Mouse (Mus musculus) limb, embryonic 13.5 days (tissue): Measurements from ENCODE around the gene Gpbp1. TPM values are rescaled to one million over a fixed set of nuclear protein-coding genes. Genes with fewer than 3 reads are reported as not detected.

Experiments
- ATAC-seq: fragments of 200-750 bp; cut with Nextera tagmentation; 2 replicates; pipeline ENCODE4 v1.8.0; 2017; ENCODE audit warnings: low read depth, moderate number of reproducible peaks, moderate TSS enrichment; ENCODE audit not compliant: low FRiP score
- H3K27ac ChIP-seq: fragments of 300-500 bp; sonication (generic); 2 replicates; pipeline ENCODE4 v1.5.1; 2015; ENCODE audit warnings: inconsistent platforms, mild to moderate bottlenecking, moderate library complexity
- H3K27me3 ChIP-seq: fragments of 300-500 bp; sonication (generic); 2 replicates; pipeline ENCODE4 v1.6.1; 2015; ENCODE audit warnings: mild to moderate bottlenecking, inconsistent platforms
- H3K36me3 ChIP-seq: fragments of 300-500 bp; sonication (generic); 2 replicates; pipeline ENCODE4 v1.6.1; 2015; ENCODE audit warnings: inconsistent platforms, mild to moderate bottlenecking, moderate library complexity
- H3K4me1 ChIP-seq: fragments of 300-500 bp; sonication (generic); 2 replicates; pipeline ENCODE4 v1.6.1; 2015; ENCODE audit warnings: inconsistent platforms
- H3K4me2 ChIP-seq: fragments of 300-500 bp; sonication (generic); replicated peaks from 2 replicates; pipeline ENCODE4 v1.6.1; 2015; ENCODE audit warnings: inconsistent platforms, mild to moderate bottlenecking, moderate library complexity
- H3K4me3 ChIP-seq: fragments of 300-500 bp; sonication (generic); 2 replicates; pipeline ENCODE4 v1.5.1; 2015; ENCODE audit warnings: moderate library complexity, mild to moderate bottlenecking, inconsistent platforms
- H3K9ac ChIP-seq: fragments of 300-500 bp; sonication (generic); 2 replicates; pipeline ENCODE4 v1.6.1; 2015; ENCODE audit warnings: mild to moderate bottlenecking, inconsistent platforms
- H3K9me3 ChIP-seq: fragments of 300-500 bp; sonication (generic); 2 replicates; pipeline ENCODE4 v1.6.1; 2016; ENCODE audit warnings: inconsistent platforms
- WGBS: fragments of 180-500 bp; shearing (Covaris S2); methylation state at CpG from one replicate; pipeline ENCODE4 v1.1.7; 2015; 5-methylcytosine and 5-hydroxymethylcytosine counted together
- polyA plus RNA-seq: library from polyadenylated mRNA; unstranded; fragments of >200 nt; fragmentation: Nextera tagmentation; extraction: Ambion mirVana; gene quantifications from 2 replicates; pipeline ENCODE4 v1.2.1, GENCODE M21; 2015

The Gpbp1 gene
- polyA plus RNA-seq, 1 experiment from 2014 or later: 111 TPM

DNA sequence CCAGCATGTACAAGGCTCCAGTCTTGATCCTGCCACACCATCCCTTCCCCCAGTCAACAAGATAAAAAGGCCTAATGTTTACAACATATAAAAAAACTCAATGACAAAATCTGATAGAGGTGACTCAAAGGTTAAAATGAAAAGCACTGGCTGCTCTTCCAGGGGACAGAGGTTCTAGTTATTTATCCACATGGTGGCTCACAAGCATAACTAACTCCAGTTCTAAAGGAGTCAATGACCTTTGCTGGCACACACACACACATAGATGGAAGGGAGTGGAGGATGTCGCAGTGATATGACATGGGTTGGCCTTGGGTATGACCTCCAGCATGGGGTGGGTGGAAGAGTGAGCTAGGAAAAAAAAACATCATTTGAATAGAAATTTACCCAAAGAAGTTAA is 58.7 kb downstream of the Gpbp1 start:
- Histone ChIP-seq H3K9me3 (no peaks in the 10 kb centered on the region), H3K9ac (no peak overlapping the region), H3K36me3 (peaks cover 54% of the 10 kb centered on the region), H3K4me1 (no peaks in the 10 kb centered on the region), H3K4me3 (no peak overlapping the region), H3K4me2 (no peak overlapping the region), H3K27ac (no peak overlapping the region), H3K27me3 (no peaks in the 10 kb centered on the region)
- 98% methylated on average over 1 of the region's 1 CpGs for WGBS
- ATAC-seq: no peak

DNA sequence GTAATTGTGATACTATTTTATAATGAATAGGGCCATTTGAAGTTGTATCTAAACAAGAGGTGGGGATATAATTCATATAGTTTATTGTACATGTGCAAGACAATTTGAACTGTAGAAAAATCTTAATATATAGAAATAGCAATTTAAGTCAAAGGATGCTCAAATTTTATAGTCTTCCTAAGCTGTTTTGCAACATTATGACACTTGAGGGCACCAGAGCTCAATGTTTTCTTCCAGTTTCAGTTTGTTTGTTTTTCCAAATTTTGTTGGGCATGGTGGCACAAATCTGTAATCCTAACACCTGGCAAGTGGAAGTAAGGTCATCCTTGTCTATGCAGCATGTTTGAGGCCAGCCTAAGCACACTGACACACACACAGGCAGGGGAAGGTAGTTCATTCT is 68.6 kb downstream of the Gpbp1 start:
- no peak overlapping the region for H3K4me3 ChIP-seq
- H3K27me3 ChIP-seq: no peaks in the 10 kb centered on the region
- no peak overlapping the region for H3K4me2 ChIP-seq
- H3K4me1 ChIP-seq: no peaks in the 10 kb centered on the region
- H3K9me3 ChIP-seq: no peaks in the 10 kb centered on the region
- H3K27ac ChIP-seq: no peak overlapping the region
- H3K9ac ChIP-seq: no peak overlapping the region
- H3K36me3 ChIP-seq: peaks cover 16% of the 10 kb centered on the region
- ATAC-seq: no peak

DNA sequence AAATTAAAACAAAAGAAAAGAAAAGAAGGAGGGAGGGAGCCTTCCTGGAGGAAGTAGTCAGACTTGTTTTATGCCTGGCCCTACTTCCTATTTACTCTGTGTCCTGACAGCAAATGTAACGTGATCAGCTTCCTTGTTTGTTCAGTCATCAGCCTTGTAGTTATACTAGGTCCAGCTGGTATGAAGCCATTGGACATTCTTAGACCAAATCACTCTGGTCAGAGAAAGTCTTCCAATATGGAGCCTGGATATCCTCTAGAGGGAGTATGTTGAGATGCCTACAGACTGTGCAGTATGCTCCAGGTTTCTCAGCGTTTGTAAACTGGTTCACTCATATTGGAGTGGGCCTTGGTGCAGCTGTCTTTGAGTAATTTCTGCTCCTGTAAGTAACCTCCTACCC is 71.8 kb downstream of the Gpbp1 start:
- Histone ChIP-seq H3K9ac (no peak overlapping the region), H3K9me3 (no peaks in the 10 kb centered on the region), H3K27ac (no peak overlapping the region), H3K4me1 (no peaks in the 10 kb centered on the region), H3K36me3 (peaks cover 4% of the 10 kb centered on the region), H3K4me2 (no peak overlapping the region), H3K27me3 (no peaks in the 10 kb centered on the region), H3K4me3 (no peak overlapping the region)
- WGBS: 62% methylated on average over 2 of the region's 2 CpGs
- no peak for ATAC-seq

DNA sequence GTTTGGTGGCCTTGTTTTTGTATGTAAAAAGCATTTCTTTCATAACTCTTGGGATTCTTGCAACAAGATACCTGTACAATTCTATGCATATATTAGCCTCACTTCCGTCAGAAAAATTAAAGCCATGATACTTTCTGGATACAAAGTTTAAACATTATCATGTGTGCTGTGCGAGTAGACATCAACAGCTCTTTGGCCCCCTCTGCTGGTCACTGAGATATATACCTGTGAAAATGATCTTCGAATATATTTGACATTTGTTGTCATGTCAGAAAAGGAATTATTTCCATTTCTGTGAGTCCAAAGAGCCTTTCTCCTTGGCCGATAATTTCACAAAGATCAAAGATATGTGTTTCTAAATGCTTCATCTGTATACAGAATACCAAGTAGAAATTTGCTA is 76.8 kb downstream of the Gpbp1 start:
- H3K27me3 ChIP-seq: no peaks in the 10 kb centered on the region
- H3K9ac ChIP-seq: no peak overlapping the region
- H3K4me1 ChIP-seq: no peaks in the 10 kb centered on the region
- ATAC-seq: no peak
- no peak overlapping the region for H3K4me3 ChIP-seq
- H3K4me2 ChIP-seq: no peak overlapping the region
- no peaks in the 10 kb centered on the region for H3K36me3 ChIP-seq
- H3K9me3 ChIP-seq: no peaks in the 10 kb centered on the region
- H3K27ac ChIP-seq: no peak overlapping the region
- 36% methylated on average over 4 of the region's 4 CpGs for WGBS

DNA sequence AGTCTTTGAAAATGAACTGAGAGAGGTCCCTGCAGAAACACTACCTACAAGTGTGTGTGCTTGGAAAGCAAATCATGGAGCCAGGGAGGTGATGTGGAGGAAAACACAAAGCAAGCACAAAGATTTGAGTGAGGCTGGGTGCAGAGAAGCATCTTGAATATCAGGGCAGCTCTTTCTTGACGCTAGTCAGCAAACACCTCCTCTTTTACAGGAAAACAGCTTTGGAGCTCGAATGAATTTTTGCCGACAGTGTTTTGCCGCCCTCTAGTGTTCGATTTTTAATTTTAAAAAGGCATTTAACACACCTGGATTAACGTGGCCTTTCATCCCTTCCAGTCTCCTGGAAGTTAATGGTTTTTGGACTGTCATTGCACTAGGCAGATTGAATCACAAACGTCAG is 79.1 kb downstream of the Gpbp1 start:
- WGBS: under 1% methylated on average over 7 of the region's 7 CpGs
- Histone ChIP-seq H3K4me2 (no peak overlapping the region), H3K36me3 (no peaks in the 10 kb centered on the region), H3K4me1 (0 out of 2 replicates have a peak, but pooled peaks cover 14% of the 10 kb centered on the region), H3K9ac (no peak overlapping the region), H3K27ac (no peak overlapping the region), H3K9me3 (no peaks in the 10 kb centered on the region), H3K4me3 (no peak overlapping the region), H3K27me3 (no peaks in the 10 kb centered on the region)
- ATAC-seq: no peak

DNA sequence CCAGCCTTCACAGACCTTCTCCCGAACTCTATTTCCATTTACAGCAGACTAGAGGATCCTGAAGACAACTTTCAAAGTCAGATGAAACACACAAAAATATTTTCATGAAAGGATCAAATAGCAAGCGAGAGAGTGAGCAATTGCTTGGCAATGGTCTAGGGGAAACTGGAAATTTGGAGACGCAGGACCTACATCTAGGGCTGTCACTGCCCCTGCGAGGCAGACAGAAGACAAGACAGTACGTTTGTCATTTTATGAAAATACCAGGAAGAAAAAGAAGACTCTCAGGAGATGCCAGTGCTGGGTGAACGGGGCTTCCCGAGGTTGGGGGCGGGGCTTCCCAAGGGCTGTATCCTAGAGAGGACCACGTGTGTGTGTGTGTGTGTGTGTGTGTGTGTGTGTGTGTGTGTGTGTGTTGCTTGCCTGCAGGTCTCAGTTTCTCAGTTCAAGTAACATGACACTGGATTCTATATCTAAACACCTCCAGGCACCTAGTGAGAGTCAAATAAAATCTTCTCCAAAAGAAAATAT is 83.0 kb downstream of the Gpbp1 start:
- Histone ChIP-seq H3K9ac (no peak overlapping the region), H3K4me2 (no peak overlapping the region), H3K27me3 (no peaks in the 10 kb centered on the region), H3K27ac (no peak overlapping the region; the same call in 1 of the 2 replicates), H3K4me3 (no peak overlapping the region), H3K9me3 (no peaks in the 10 kb centered on the region), H3K36me3 (no peaks in the 10 kb centered on the region), H3K4me1 (0 out of 2 replicates have a peak, but pooled peaks cover 20% of the 10 kb centered on the region)
- no peak for ATAC-seq
- 57% methylated on average over 9 of the region's 9 CpGs for WGBS

DNA sequence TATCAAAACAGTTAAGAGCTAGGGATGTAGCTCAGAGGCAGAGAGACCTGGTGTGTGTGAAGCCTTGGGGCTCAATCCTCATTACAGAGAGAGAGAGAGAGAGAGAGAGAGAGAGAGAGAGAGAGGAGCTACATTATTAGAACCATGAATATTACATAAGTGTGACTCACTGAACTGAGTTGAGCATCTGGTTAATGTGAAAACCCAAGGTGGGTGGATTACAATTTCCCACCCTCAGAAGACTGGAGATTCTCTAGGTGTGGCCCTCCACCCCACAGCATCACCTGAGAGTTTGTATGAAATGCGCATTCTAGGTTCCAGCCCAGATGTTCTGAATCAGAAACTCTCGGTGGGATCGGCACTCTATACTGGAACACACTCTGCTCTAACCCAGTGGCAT is 84.0 kb downstream of the Gpbp1 start:
- Histone ChIP-seq H3K9me3 (no peaks in the 10 kb centered on the region), H3K4me3 (no peak overlapping the region), H3K4me1 (0 out of 2 replicates have a peak, but pooled peaks cover 20% of the 10 kb centered on the region), H3K36me3 (no peaks in the 10 kb centered on the region), H3K9ac (no peak overlapping the region), H3K4me2 (no peak overlapping the region), H3K27ac (peak overlapping the region; percentile 39; the same call in 1 of the 2 replicates), H3K27me3 (no peaks in the 10 kb centered on the region)
- no peak for ATAC-seq
- 57% methylated on average over 3 of the region's 3 CpGs for WGBS

DNA sequence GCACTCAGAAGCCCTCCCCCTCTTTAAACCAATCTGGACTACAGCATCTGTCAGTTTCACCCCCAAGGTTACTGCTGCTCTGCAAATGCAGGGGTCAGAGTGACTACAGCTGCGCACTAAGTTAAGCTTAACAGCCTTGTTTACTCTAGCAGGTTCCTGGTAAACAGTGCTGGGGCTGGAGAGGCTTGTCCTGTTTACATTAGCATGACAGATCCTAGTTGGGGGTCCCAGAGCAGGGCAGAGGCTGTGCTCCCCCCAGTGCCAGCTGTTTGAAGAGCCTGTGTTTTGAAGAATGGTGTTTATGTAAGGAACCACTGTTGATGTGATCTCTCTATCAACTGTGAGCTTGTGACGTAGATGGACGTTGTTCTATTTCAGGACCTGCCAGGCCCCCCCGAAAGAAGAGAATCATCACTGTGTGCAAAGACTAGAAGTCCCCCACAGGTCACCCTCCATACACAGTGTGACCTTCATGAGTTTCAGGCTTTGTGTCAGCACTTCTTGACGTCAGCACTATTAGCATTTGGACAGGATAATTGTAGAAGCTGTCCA is 92.2 kb downstream of the Gpbp1 start:
- Histone ChIP-seq H3K9me3 (no peaks in the 10 kb centered on the region), H3K4me2 (no peak overlapping the region), H3K27ac (no peak overlapping the region), H3K4me1 (peaks cover 16% of the 10 kb centered on the region), H3K9ac (no peak overlapping the region), H3K27me3 (peaks cover 45% of the 10 kb centered on the region), H3K36me3 (no peaks in the 10 kb centered on the region), H3K4me3 (no peak overlapping the region)
- WGBS: 23% methylated on average over 5 of the region's 5 CpGs
- ATAC-seq: no peak

DNA sequence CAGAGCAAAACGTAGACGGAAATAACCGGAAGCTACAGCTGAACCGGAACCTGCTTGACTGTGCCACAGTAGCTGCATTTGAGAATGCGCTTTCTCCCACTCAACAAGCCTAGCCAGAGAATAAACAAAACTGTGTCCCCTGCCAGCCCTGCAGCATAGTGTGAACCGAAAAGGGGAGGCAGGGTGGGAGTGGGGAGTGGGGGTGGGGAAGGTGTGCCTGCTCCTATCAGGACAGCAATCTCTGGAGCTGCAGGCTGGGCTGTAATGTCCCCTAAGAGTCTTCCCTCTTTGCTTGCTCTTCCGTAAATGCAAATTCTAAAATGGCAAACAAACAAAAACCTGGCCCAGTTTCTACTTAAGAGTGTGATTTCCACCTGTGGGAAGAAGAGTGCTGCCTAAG is 92.8 kb downstream of the Gpbp1 start:
- Histone ChIP-seq H3K36me3 (no peaks in the 10 kb centered on the region), H3K27me3 (peaks cover 46% of the 10 kb centered on the region), H3K9ac (no peak overlapping the region), H3K4me3 (no peak overlapping the region), H3K27ac (no peak overlapping the region), H3K4me2 (no peak overlapping the region), H3K9me3 (no peaks in the 10 kb centered on the region), H3K4me1 (peaks cover 16% of the 10 kb centered on the region)
- ATAC-seq: no peak
- WGBS: 44% methylated on average over 7 of the region's 7 CpGs

DNA sequence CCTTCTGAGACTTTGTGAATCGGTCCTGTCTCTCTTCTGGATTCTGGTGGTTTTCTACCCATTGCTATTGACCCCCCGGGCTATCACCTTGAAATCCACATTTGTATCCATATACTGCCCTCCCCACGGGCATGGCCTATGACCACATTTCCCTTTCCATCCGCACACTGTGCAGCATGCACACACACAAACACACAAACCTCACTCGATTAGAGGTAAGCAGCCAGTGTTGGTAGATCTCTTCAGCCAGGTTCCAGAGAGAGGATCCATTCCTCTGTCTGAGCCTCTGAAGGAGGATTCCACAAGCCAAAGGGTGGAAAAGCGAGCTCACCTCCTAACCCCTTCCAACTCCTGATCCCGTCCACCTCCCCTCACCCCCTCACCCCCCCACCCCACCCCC is 94.4 kb downstream of the Gpbp1 start:
- H3K36me3 ChIP-seq: no peaks in the 10 kb centered on the region
- H3K9me3 ChIP-seq: no peaks in the 10 kb centered on the region
- no peak overlapping the region for H3K27ac ChIP-seq
- peaks cover 16% of the 10 kb centered on the region for H3K4me1 ChIP-seq
- H3K4me3 ChIP-seq: no peak overlapping the region
- 83% methylated on average over 7 of the region's 7 CpGs for WGBS
- H3K4me2 ChIP-seq: no peak overlapping the region
- H3K9ac ChIP-seq: no peak overlapping the region
- peaks cover 53% of the 10 kb centered on the region for H3K27me3 ChIP-seq
- ATAC-seq: no peak

DNA sequence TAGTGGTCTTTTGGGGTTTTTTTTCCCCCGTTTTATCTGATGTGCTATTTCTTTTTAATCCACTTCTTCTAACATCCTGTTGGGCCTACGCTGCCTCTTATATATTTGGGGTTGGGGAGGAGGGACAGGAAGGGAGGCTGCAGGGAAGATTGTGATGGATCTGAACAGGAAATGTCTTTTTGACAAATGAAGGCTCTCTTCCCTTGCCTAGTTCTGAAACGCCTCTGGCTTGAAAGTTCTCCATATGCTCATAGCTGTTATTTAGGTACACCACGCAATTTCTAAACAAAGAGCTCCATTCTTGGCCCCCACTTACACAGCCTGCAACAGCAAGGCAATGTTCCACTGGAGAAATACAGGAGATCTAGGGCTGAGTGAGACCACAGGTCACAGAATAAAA is 95.0 kb downstream of the Gpbp1 start:
- no peak for ATAC-seq
- Histone ChIP-seq H3K9me3 (no peaks in the 10 kb centered on the region), H3K4me3 (no peak overlapping the region), H3K4me2 (no peak overlapping the region), H3K36me3 (no peaks in the 10 kb centered on the region), H3K27me3 (peaks cover 53% of the 10 kb centered on the region), H3K27ac (no peak overlapping the region), H3K4me1 (peaks cover 16% of the 10 kb centered on the region), H3K9ac (no peak overlapping the region)
- 65% methylated on average over 4 of the region's 4 CpGs for WGBS

DNA sequence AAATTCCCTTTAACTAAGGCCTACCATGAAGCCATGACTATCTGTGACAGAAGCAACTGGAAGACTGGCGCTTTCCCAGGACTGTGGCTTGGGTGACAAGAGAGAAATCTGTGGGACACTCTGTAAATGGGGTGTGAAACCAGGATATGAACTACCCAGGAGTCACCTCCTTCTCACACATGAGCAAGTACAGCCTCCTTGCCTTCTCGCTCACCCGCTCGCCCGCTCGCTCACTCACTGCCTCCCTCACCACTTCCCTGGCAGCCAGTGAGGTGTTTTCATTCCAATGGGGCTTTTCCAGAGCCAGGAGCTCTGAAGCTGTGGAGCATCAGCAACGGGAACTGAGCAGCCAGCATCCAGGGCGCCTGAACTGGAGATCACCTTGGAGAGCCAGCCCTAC is 95.6 kb downstream of the Gpbp1 start:
- peaks cover 16% of the 10 kb centered on the region for H3K4me1 ChIP-seq
- H3K4me2 ChIP-seq: no peak overlapping the region
- WGBS: 77% methylated on average over 8 of the region's 8 CpGs
- no peak overlapping the region for H3K4me3 ChIP-seq
- no peak for ATAC-seq
- H3K27ac ChIP-seq: no peak overlapping the region
- no peak overlapping the region for H3K9ac ChIP-seq
- no peaks in the 10 kb centered on the region for H3K9me3 ChIP-seq
- H3K36me3 ChIP-seq: no peaks in the 10 kb centered on the region
- peaks cover 47% of the 10 kb centered on the region for H3K27me3 ChIP-seq

DNA sequence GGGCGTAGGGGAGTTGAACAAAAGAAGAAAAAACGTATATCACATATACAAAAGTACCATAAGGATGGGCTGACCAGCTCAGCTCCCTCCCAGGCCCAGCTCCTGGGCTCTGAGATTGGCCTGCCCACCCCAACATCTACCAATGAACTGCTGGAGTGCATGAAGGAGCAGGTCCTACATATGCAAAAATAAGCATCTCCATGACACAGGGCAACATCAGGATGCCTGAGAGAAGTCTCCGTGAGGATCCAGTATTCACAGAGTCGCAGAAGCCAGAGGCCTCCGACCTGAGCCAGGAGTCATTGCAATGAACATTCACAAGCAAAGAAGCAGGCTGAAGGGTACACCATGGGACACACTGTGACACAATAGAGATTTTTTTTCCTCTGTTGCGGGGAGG is 96.5 kb downstream of the Gpbp1 start:
- Histone ChIP-seq H3K4me1 (peaks cover 16% of the 10 kb centered on the region), H3K4me2 (no peak overlapping the region), H3K36me3 (no peaks in the 10 kb centered on the region), H3K9ac (no peak overlapping the region), H3K27me3 (peaks cover 41% of the 10 kb centered on the region), H3K4me3 (no peak overlapping the region), H3K27ac (no peak overlapping the region), H3K9me3 (no peaks in the 10 kb centered on the region)
- WGBS: 76% methylated on average over 6 of the region's 6 CpGs
- ATAC-seq: no peak
